Mouse (Mus musculus) erythroblast, embryonic 14.5 days (primary cell): ENCODE measurements around the gene Ehbp1l1. TPM values are rescaled to one million over a fixed set of nuclear protein-coding genes. Genes with fewer than 3 reads are reported as not detected.

ENCODE experiments used
- H3K27me3 ChIP-seq: 2 replicates; pipeline ENCODE4 v1.6.1; 2012; ENCODE audit warnings: inconsistent platforms; ENCODE audit not compliant: control insufficient read depth
- H3K36me3 ChIP-seq: 2 replicates; pipeline ENCODE4 v1.6.1; 2012; ENCODE audit warnings: mild to moderate bottlenecking, inconsistent platforms; ENCODE audit not compliant: control insufficient read depth
- H3K4me1 ChIP-seq: 2 replicates; pipeline ENCODE4 v1.6.1; 2012; ENCODE audit warnings: inconsistent platforms; ENCODE audit not compliant: control insufficient read depth
- H3K4me3 ChIP-seq: replicated peaks from 2 replicates; pipeline ENCODE3; 2012; ENCODE audit warnings: moderate library complexity, mild to moderate bottlenecking, inconsistent platforms
- H3K9me3 ChIP-seq: 2 replicates; pipeline ENCODE4 v1.6.1; 2012; ENCODE audit warnings: low read length, inconsistent platforms, mixed read lengths; ENCODE audit not compliant: control insufficient read depth
- GATA1 ChIP-seq: IDR thresholded peaks from 2 replicates; pipeline ENCODE4 v1.6.1; 2012; ENCODE audit warnings: low read length, inconsistent platforms, mixed read lengths
- TAL1 ChIP-seq: IDR thresholded peaks from 3 replicates; pipeline ENCODE4 v1.6.1; 2012; ENCODE audit warnings: low read length, inconsistent platforms, mixed read lengths
- polyA plus RNA-seq: library from polyadenylated mRNA; stranded (reverse); fragments of >175 nt; gene quantifications from 2 replicates; pipeline ENCODE4 v1.2.3, GENCODE M21; 2012

Gene Ehbp1l1
- polyA plus RNA-seq, 1 experiment, result 88.4 TPM

DNA sequence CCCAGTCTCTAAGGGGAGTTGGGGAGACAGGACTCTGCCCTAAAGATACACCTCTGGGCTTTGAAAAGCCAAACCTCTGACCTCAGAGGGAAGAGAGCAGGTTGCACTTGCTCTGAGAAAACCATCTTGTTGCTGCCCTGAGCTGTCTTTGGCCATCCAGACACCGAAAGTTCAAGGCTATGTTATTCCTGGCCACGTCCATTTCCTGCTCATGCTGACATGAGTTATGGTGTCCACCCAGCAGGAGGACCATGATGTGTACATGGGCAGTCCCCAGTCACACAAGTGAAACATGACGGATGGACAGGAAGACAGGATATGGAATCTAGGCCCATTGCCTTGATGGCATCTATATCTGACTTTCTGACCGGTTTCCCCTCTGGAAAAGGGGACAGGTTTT, 45.7 kb downstream of the Ehbp1l1 start:
- Histone ChIP-seq H3K4me1 (peaks cover 16% of the 10 kb centered on the region), H3K4me3 (no peak overlapping the region), H3K27me3 (no peaks in the 10 kb centered on the region), H3K9me3 (no peaks in the 10 kb centered on the region; the same call in 1 of the 2 replicates), H3K36me3 (peaks cover 99% of the 10 kb centered on the region)
- TF ChIP-seq GATA1 (no peak), TAL1 (no peak)

DNA sequence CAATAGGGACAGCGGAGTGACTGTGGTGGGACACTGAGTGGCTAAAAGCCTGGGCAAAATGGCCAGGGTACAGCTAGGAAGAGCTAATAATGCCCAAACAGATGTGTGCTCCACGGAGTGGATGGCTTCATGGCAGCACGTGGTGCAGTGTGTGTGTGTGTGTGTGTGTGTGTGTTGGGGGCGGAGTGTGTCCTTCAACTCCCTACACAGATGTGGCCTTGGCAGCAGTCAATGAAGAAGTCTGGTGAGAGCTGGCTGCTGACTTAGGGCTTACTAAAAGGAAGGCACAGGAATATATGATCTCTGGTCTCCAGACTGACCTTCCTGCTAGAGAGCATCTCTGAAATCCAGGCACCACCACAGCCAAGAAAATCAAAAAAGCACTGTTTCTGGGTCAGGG, 57.7 kb downstream of the Ehbp1l1 start:
- Histone ChIP-seq H3K36me3 (peaks cover 98% of the 10 kb centered on the region), H3K4me3 (no peak overlapping the region), H3K27me3 (no peaks in the 10 kb centered on the region), H3K4me1 (peaks cover 65% of the 10 kb centered on the region), H3K9me3 (peaks cover 9% of the 10 kb centered on the region)
- no peak for TF ChIP-seq GATA1
- no peak for TF ChIP-seq TAL1

DNA sequence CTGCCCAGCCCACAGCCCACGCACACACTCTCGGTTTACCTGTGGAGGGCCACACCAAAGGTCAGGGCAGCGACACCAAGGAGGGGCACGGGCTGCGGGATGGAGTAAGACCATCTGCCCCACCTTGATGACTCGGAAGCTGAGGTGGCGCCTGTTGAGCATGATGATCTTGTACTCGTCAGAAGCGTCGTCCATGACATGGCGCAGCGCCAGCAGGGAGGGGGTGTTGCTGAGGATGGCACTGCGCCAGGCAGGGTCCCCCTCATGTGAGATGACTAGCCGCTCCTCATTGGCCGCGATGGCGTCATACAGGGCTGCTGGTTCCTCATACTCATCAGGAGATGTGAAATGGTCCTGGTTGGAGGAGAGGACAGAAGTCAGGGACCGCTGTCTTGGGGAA, 59.7 kb downstream of the Ehbp1l1 start:
- Histone ChIP-seq H3K36me3 (peaks cover 96% of the 10 kb centered on the region), H3K4me3 (peak overlapping the region; percentile 75), H3K27me3 (no peaks in the 10 kb centered on the region), H3K4me1 (peaks cover 80% of the 10 kb centered on the region), H3K9me3 (peaks cover 9% of the 10 kb centered on the region)
- TF ChIP-seq GATA1, result no peak
- no peak for TF ChIP-seq TAL1

DNA sequence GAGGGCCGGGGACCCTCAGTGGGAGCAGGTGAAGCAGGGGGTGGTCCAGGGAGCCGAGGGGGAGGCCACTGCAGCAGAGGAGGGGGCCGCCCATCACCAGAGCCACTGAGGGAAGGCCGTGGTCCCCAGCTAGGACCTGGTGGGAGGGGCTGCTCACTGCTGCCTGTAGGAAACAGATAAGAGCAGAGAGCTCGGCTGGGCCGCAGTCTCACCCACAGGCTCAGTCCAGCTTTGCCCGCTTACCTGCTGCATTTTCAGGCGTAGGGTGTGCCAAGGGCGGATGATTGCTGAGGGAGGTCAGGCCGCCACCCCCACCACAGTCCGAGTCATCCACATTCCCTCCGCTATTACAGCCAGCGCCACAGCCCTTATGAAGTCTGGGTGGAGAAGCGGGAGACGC, 60.7 kb downstream of the Ehbp1l1 start:
- H3K36me3 ChIP-seq, result peaks cover 96% of the 10 kb centered on the region
- peaks cover 89% of the 10 kb centered on the region for H3K4me1 ChIP-seq
- peak; percentile 82 for TF ChIP-seq GATA1
- TF ChIP-seq TAL1, result peak; percentile 88
- H3K27me3 ChIP-seq, result no peaks in the 10 kb centered on the region
- peaks cover 9% of the 10 kb centered on the region for H3K9me3 ChIP-seq
- peak overlapping the region; percentile 75 for H3K4me3 ChIP-seq

DNA sequence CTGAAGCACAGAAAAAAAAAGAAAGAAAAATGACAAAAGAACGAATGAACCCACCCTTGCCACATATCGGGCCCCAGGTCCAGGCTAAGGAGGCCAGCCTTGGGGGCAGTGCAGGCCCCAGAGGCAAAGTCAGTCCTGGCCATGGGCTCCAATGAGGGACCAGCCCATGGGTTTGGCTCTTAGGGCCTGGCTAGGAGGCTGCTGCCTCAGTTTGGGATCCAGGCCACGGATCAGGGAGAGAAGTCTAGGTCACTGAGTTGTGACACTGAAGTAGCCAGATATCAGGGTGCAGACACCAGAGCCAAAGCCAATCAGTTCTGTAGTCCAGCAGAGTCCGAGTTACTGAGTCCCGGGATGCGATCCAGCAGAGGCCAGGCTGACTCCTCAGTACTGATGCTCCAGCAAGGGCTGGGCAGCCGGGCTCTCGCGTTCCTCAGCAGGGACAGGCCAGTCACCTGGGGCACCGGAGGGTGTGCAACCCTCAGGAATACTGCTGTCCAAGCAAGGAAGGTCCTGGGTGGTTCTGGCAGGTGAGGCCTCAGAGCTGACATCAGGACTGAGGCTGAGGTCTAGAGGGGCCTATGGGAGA, 61.4 kb downstream of the Ehbp1l1 start:
- Histone ChIP-seq H3K36me3 (peaks cover 96% of the 10 kb centered on the region), H3K4me1 (peaks cover 96% of the 10 kb centered on the region), H3K4me3 (peak overlapping the region; percentile 75), H3K27me3 (no peaks in the 10 kb centered on the region), H3K9me3 (peaks cover 9% of the 10 kb centered on the region)
- TF ChIP-seq TAL1 (no peak), GATA1 (no peak)

DNA sequence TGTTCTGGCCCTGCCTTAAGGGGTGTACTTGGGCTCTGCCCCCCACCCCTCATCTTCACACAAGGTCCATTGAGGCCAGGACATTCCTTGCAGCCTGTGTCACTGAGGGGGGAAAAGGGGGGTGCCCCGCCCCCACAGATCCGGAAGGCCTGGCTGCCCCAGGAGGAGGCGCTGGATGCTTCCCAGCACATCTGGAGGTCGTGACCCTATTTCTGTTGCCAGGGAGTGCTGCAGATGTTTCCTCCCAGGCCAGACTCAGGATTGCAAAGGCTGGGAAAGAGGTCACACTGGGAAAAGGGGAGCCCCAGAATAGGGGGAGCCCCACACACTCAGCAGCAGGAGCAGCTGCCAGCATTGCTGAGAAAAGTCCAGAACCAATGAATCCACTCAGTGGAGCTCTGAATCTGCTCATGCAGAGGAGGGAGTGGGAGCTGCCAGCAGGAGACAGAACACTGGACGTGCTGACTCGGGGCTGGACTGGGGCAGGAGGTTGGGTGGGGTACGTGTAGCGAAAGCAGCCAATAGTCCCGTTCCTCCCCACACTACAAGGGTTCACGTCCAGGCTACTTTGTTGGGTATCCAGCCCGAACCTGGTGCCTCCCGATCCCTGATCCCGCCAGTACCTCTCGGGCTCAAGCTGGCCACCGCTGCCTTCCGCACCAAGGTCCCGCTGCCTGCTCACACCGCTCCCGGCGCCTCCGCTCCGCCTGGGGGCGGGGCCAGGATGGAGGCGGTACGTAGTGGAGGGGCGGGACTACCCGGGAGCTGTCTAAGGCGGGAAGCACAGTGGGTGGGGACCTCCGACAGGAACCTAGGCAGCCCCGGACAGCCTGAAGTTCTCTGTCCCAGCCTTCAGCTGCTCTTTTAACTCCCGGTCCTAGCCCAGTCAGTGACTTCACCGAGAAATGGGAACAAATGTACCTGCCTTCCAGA, 62.9 kb downstream of the Ehbp1l1 start, which contains the start of gene Sipa1:
Gene Sipa1, minus strand, starts transcription at position 727 of the 933 bp plus-strand sequence.
- H3K27me3 ChIP-seq, result no peaks in the 10 kb centered on the region
- peaks cover 96% of the 10 kb centered on the region for H3K36me3 ChIP-seq
- H3K4me3 ChIP-seq, result peak within 1 kb of the TSS; percentile 75
- peaks cover 90% of the 10 kb centered on the region for H3K4me1 ChIP-seq
- TF ChIP-seq GATA1, result no peak
- no peak for TF ChIP-seq TAL1
- peaks cover 9% of the 10 kb centered on the region for H3K9me3 ChIP-seq

DNA sequence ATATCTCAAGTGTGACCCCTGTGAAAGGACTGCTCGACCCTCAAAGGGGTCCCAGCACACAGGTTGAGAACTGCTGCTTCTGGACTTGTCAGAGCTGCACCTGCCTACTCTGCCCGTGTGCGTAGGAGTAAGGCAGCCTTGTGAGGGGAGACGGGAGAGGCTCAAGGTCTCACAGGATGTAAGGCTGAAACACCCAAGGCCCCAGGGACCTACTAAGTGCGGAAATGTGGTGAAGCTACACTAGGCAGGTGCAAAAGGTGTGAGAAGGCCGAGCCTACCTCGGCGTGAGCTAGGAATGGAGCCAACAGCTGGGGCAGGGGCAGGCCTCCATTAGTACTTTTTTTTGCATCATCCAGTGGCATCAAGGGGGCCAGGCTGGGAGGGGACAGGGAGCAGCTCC, 63.8 kb downstream of the Ehbp1l1 start:
- Histone ChIP-seq H3K27me3 (no peaks in the 10 kb centered on the region), H3K4me1 (peaks cover 84% of the 10 kb centered on the region), H3K4me3 (peak overlapping the region; percentile 75), H3K9me3 (peaks cover 9% of the 10 kb centered on the region), H3K36me3 (peaks cover 96% of the 10 kb centered on the region)
- TF ChIP-seq TAL1 (no peak), GATA1 (no peak)

DNA sequence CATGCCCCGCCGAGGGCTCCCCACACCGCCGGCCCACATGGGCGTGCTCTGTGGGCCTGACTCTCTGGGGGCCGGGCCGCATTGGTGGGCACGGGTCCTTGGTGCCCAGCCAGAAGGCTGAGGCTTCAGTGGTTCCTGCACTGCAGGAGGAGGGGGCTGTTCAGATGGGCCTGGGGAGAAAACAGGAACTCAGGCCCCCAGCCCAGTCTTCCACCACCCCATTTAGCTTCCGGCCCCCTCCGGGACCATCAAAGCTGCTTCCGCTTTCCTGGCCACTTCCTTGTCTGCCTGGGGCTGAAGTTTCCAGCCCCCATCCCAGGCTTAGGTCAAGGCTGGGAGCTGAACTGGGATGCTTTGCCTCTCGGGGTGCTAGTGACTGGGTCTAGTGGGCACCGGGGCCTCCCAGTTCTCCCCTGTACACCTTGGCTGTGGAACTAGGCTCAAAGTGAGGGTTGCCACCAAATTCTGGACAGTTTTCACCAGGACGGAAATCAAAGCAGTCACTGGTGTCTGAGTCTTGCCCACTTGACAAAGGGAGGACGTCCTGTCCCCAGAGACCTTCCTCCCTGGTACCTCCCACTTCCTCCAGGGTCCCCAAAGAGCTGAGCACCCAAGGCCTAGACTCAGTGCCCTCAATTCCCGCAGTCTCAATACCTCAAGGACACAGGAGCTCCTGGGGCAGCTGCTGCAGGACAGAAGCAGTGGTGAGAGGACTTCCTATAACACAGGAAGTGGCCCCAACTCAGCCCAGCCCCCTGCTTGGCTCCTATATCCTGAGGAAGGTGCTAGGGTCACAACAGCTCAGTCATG, 65.0 kb downstream of the Ehbp1l1 start:
- TF ChIP-seq TAL1 (no peak), GATA1 (no peak)
- peak overlapping the region; percentile 75 for H3K4me3 ChIP-seq
- H3K27me3 ChIP-seq, result no peaks in the 10 kb centered on the region
- peaks cover 95% of the 10 kb centered on the region for H3K36me3 ChIP-seq
- H3K4me1 ChIP-seq, result peaks cover 74% of the 10 kb centered on the region
- peaks cover under 1% of the 10 kb centered on the region; the same call in 1 of the 2 replicates for H3K9me3 ChIP-seq

Other genes with a start within 250 kb of the Ehbp1l1 start
- 5.2 and 9.4 TPM in 2 replicates for gene Mus81, start 237.9 kb downstream of the Ehbp1l1 start, polyA plus RNA-seq
- gene Cfl1, start 235.9 kb downstream of the Ehbp1l1 start, polyA plus RNA-seq, result 151 and 164 TPM in 2 replicates
- 0.10 and 0.18 TPM in 2 replicates for gene 1700020D05Rik, start 222.5 kb downstream of the Ehbp1l1 start, polyA plus RNA-seq
- 1.3 and 1.5 TPM in 2 replicates for gene Snx32, start 215.8 kb downstream of the Ehbp1l1 start, polyA plus RNA-seq
- 0.01 TPM in 2 replicates for gene Ovol1, start 165.7 kb downstream of the Ehbp1l1 start, polyA plus RNA-seq
- 0.19 and 0.20 TPM in 2 replicates for gene Ap5b1, start 158.3 kb downstream of the Ehbp1l1 start, polyA plus RNA-seq
- 82.8 and 90.8 TPM in 2 replicates for gene Rnaseh2c, start 124.4 kb downstream of the Ehbp1l1 start, polyA plus RNA-seq
- gene Kat5, start 116.1 kb downstream of the Ehbp1l1 start, polyA plus RNA-seq, result 6.0 and 7.0 TPM in 2 replicates
- 4.1 and 6.0 TPM in 2 replicates for gene Rela, start 88.8 kb downstream of the Ehbp1l1 start, polyA plus RNA-seq
- 63.2 and 69.8 TPM in 2 replicates for gene Sipa1, start 62.6 kb downstream of the Ehbp1l1 start, polyA plus RNA-seq
- 18.5 and 20.2 TPM in 2 replicates for gene Map3k11, start 37.6 kb downstream of the Ehbp1l1 start, polyA plus RNA-seq
- gene Pcnx3, start 37.4 kb downstream of the Ehbp1l1 start, polyA plus RNA-seq, result 43.8 and 46.7 TPM in 2 replicates
- 0.04 and 0.06 TPM in 2 replicates for gene Kcnk7, start 21.9 kb downstream of the Ehbp1l1 start, polyA plus RNA-seq
- gene Fam89b, start 3.3 kb upstream of the Ehbp1l1 start, polyA plus RNA-seq, result 33.0 and 41.0 TPM in 2 replicates
- gene Ltbp3, start 14.6 kb upstream of the Ehbp1l1 start, polyA plus RNA-seq, result 0.06 and 0.09 TPM in 2 replicates
- 8.2 TPM in 2 replicates for gene Scyl1, start 45.1 kb upstream of the Ehbp1l1 start, polyA plus RNA-seq
- gene Frmd8, start 149.0 kb upstream of the Ehbp1l1 start, polyA plus RNA-seq, result 0.74 and 0.75 TPM in 2 replicates
- 0.07 TPM in 1 of 2 replicates, not detected in the other for gene Slc25a45, start 151.5 kb upstream of the Ehbp1l1 start, polyA plus RNA-seq
- gene Tigd3, start 167.8 kb upstream of the Ehbp1l1 start, polyA plus RNA-seq, result 0.12 and 0.28 TPM in 2 replicates
- 2.7 and 8.5 TPM in 2 replicates for gene Dpf2, start 186.7 kb upstream of the Ehbp1l1 start, polyA plus RNA-seq
- 0.10 and 0.13 TPM in 2 replicates for gene Cdc42ep2, start 198.5 kb upstream of the Ehbp1l1 start, polyA plus RNA-seq
- gene Pola2, start 237.9 kb upstream of the Ehbp1l1 start, polyA plus RNA-seq, result 6.6 and 6.8 TPM in 2 replicates